Mouse (Mus musculus) kidney, postnatal 25 days (tissue): ENCODE data around the gene Krt26.

ENCODE experiments used
- DNase-seq, 2 experiments: peaks; one replicate each; pipeline ENCODE4 v3.0.0; 2021; ENCODE audit warnings: mixed read lengths in 2 of 2

Gene Krt26

GRCm38 (mm10) chr11:99337866-99338265 is at the start of gene Krt26:
TSS of gene Krt26 (minus strand) at chr11:99337966.
- no peak for DNase-seq

GRCm38 (mm10) chr11:99385813-99386721 is 48.3 kb upstream of the Krt26 start:
- DNase-seq: peak; percentile 93 to 98

- peak; percentile 65 to 79 for DNase-seq
Observed at GRCm38 (mm10) chr11:99379568-99379967, 41.8 kb upstream of the Krt26 start.

- no peak for DNase-seq
Observed at GRCm38 (mm10) chr11:99374803-99375202, 37.0 kb upstream of the Krt26 start, which contains the start of gene Krt28. TSS of gene Krt28 (minus strand) at chr11:99374903.

GRCm38 (mm10) chr11:99369853-99370451 is 32.2 kb upstream of the Krt26 start:
- DNase-seq: no peak

- DNase-seq: peak in 1 of 2 experiments; percentile 27
Observed at GRCm38 (mm10) chr11:99369229-99369628, 31.5 kb upstream of the Krt26 start.

GRCm38 (mm10) chr11:99366791-99367190 is 29.0 kb upstream of the Krt26 start:
- peak in 1 of 2 experiments; percentile 47 for DNase-seq

GRCm38 (mm10) chr11:99364412-99364811 is 26.6 kb upstream of the Krt26 start:
- DNase-seq: peak in 1 of 2 experiments; percentile 13

GRCm38 (mm10) chr11:99361423-99361822 is 23.7 kb upstream of the Krt26 start:
- DNase-seq: no peak

GRCm38 (mm10) chr11:99351004-99351403 is 13.2 kb upstream of the Krt26 start, which contains the start of gene Krt27:
TSS of gene Krt27 (minus strand) at chr11:99351104.
- DNase-seq: no peak

GRCm38 (mm10) chr11:99339299-99339847 is 1.6 kb upstream of the Krt26 start:
- DNase-seq: no peak

- no peak for DNase-seq
Observed at GRCm38 (mm10) chr11:99333426-99333825, 4.3 kb downstream of the Krt26 start.

GRCm38 (mm10) chr11:99329655-99330054 is 8.1 kb downstream of the Krt26 start:
- DNase-seq: no peak

GRCm38 (mm10) chr11:99322851-99323250 is 14.9 kb downstream of the Krt26 start, which contains the start of gene Krt25:
TSS of gene Krt25 (minus strand) at chr11:99322951.
- DNase-seq: no peak

- DNase-seq: no peak
Observed at GRCm38 (mm10) chr11:99321094-99321493, 16.7 kb downstream of the Krt26 start.

- DNase-seq: no peak
Observed at GRCm38 (mm10) chr11:99319127-99319526, 18.6 kb downstream of the Krt26 start.

- no peak for DNase-seq
Observed at GRCm38 (mm10) chr11:99316543-99316942, 21.2 kb downstream of the Krt26 start.

GRCm38 (mm10) chr11:99314594-99314993 is 23.2 kb downstream of the Krt26 start:
- no peak for DNase-seq

GRCm38 (mm10) chr11:99310882-99311281 is 26.9 kb downstream of the Krt26 start:
- DNase-seq: no peak

GRCm38 (mm10) chr11:99307579-99307978 is 30.2 kb downstream of the Krt26 start:
- peak; percentile 65 to 78 for DNase-seq

GRCm38 (mm10) chr11:99295039-99295438 is 42.7 kb downstream of the Krt26 start:
- DNase-seq: no peak

- DNase-seq: peak; percentile 44 to 55
Observed at GRCm38 (mm10) chr11:99292846-99293245, 44.9 kb downstream of the Krt26 start.

- no peak for DNase-seq
Observed at GRCm38 (mm10) chr11:99284833-99285312, 52.9 kb downstream of the Krt26 start, which contains the start of gene Krt24. TSS of gene Krt24 (minus strand) at chr11:99285262.
